10 mouse cellular contexts compared by ENCODE assay signal in genomic region chr10:76844901-76845300, GRCm38 (mm10).
"Had no signal": no experiment of that assay in that cellular context is flagged by ENCODE, and none has a peak within 500 bp of the region (broad histone marks: within the 10 kb centered on the region; RNA-seq: fewer than 3 reads in every experiment).

No protein-coding gene starts in this region.

- H3K4me1 ChIP-seq: limb, embryonic 13.5 days; midbrain, embryonic 12.5 days; neural tube, embryonic 15.5 days had no signal

- H3K9me3 ChIP-seq: limb, embryonic 13.5 days; midbrain, embryonic 12.5 days; neural tube, embryonic 15.5 days had no signal

- H3K27ac ChIP-seq: limb, embryonic 13.5 days; liver, embryonic 14.5 days; midbrain, embryonic 12.5 days; neural tube, embryonic 15.5 days had no signal

- H3K4me3 ChIP-seq: limb, embryonic 13.5 days; midbrain, embryonic 12.5 days; myocyte; neural tube, embryonic 15.5 days had no signal

- H3K36me3 ChIP-seq: limb, embryonic 13.5 days; midbrain, embryonic 12.5 days; neural tube, embryonic 15.5 days had no signal

- H3K27me3 ChIP-seq: limb, embryonic 13.5 days; midbrain, embryonic 12.5 days; neural tube, embryonic 15.5 days had no signal

- DNase-seq: kidney, adult 18-20 months; left cerebral cortex, postnatal 4 days; lung, adult 18-20 months; right cerebral cortex, postnatal 4 days; spleen, adult 18-20 months had no signal
